8 mouse cellular contexts compared by ENCODE assay signal in genomic region chr17:57246663-57247392, GRCm38 (mm10). TPM values are rescaled to one million over a fixed set of nuclear protein-coding genes. Genes with fewer than 3 reads are reported as not detected.
DNase-seq lines count a peak whose midpoint lies in the region; ATAC-seq and TF ChIP-seq lines count a peak whose summit lies in the region.

No protein-coding gene starts in this region.

- H3K79me2 ChIP-seq in C2C12 (ENCODE audit: control insufficient read depth, insufficient read depth) = peaks cover 26% of the 10 kb centered on the region

- H3K9me3 ChIP-seq in heart, embryonic 12.5 days (replicated peaks) = no peaks in the 10 kb centered on the region
- H3K9me3 ChIP-seq in limb, embryonic 10.5 days (replicated peaks) = no peaks in the 10 kb centered on the region
- no peaks in the 10 kb centered on the region for H3K9me3 ChIP-seq in neural tube, embryonic 13.5 days

- peaks cover 29% of the 10 kb centered on the region for H3K36me3 ChIP-seq in heart, embryonic 12.5 days
- peaks cover 3% of the 10 kb centered on the region for H3K36me3 ChIP-seq in C2C12 (ENCODE audit: control insufficient read depth, insufficient read depth)
- H3K36me3 ChIP-seq in limb, embryonic 10.5 days = peaks cover 30% of the 10 kb centered on the region
- H3K36me3 ChIP-seq in neural tube, embryonic 13.5 days = peaks cover 19% of the 10 kb centered on the region

- peak overlapping the region; percentile 66 for H3K4me3 ChIP-seq in heart, embryonic 12.5 days
- H3K4me3 ChIP-seq in C2C12 (ENCODE audit: insufficient read depth, poor library complexity, severe bottlenecking) = peak overlapping the region; percentile 70
- H3K4me3 ChIP-seq in limb, embryonic 10.5 days = peak overlapping the region; percentile 70
- peak overlapping the region; percentile 60 for H3K4me3 ChIP-seq in neural tube, embryonic 13.5 days

- intact Hi-C loops in heart, postnatal 14 days (cut with DNase I) = loop anchor here (5.0 to 10.0 kb wide), 2 partner anchors 235 to 252 kb away; partner anchors contain the start of genes Alkbh7, Clpp, Gm17949 and Gtf2f1

- peak overlapping the region; percentile 83 for H3K4me2 ChIP-seq in heart, embryonic 12.5 days
- peak overlapping the region; percentile 76 for H3K4me2 ChIP-seq in neural tube, embryonic 13.5 days

- peak overlapping the region; percentile 96 for H3ac ChIP-seq in C2C12 (ENCODE audit: control insufficient read depth, insufficient read length, low read depth)

- H3K27me3 ChIP-seq in heart, embryonic 12.5 days (replicated peaks) = no peaks in the 10 kb centered on the region
- H3K27me3 ChIP-seq in C2C12 (ENCODE audit: control insufficient read depth, insufficient read depth, insufficient read length) = no peaks in the 10 kb centered on the region
- H3K27me3 ChIP-seq in limb, embryonic 10.5 days (ENCODE audit: low read depth, poor library complexity, severe bottlenecking) = no peaks in the 10 kb centered on the region
- no peaks in the 10 kb centered on the region for H3K27me3 ChIP-seq in neural tube, embryonic 13.5 days

- 4% methylated on average over 18 of the region's 18 CpGs for WGBS in heart, embryonic 12.5 days
- WGBS in limb, embryonic 10.5 days = 7% methylated on average over 18 of the region's 18 CpGs
- 3% methylated on average over 18 of the region's 18 CpGs for WGBS in neural tube, embryonic 13.5 days

- no peak for TF ChIP-seq CTCF in C2C12 (IDR thresholded peaks at IDR 0.05; ENCODE audit: control insufficient read depth, insufficient read depth, insufficient read length)

- ATAC-seq in heart, embryonic 12.5 days (ENCODE audit: insufficient number of reproducible peaks, low FRiP score) = no peak
- ATAC-seq in neural tube, embryonic 13.5 days (ENCODE audit: low read depth) = peak; percentile 4
- no peak for ATAC-seq in granulocyte monocyte progenitor cell, adult 5-6 weeks (replicated peaks; ENCODE audit: poor library complexity, severe bottlenecking)

- H3K9ac ChIP-seq in heart, embryonic 12.5 days = peak overlapping the region; percentile 68
- peak overlapping the region; percentile 82 for H3K9ac ChIP-seq in neural tube, embryonic 13.5 days

- no peak for DNase-seq in heart, postnatal 14 days
- peak; percentile 90 for DNase-seq in embryo, embryonic 11 days
- DNase-seq in limb, embryonic 10.5 days (ENCODE audit: low spot score) = peak; percentile 33
- no peak for DNase-seq in right cerebral cortex, adult 2 months (ENCODE audit: low spot score in 2 of 2)

- peak overlapping the region; percentile 77 for H3K27ac ChIP-seq in heart, embryonic 12.5 days (ENCODE audit: poor library complexity, severe bottlenecking)
- peak overlapping the region; percentile 95 for H3K27ac ChIP-seq in limb, embryonic 10.5 days
- peak overlapping the region; percentile 96 for H3K27ac ChIP-seq in neural tube, embryonic 13.5 days (replicated peaks)

- peaks cover 17% of the 10 kb centered on the region for H3K4me1 ChIP-seq in heart, embryonic 12.5 days (replicated peaks)
- peaks cover 32% of the 10 kb centered on the region for H3K4me1 ChIP-seq in limb, embryonic 10.5 days
- H3K4me1 ChIP-seq in neural tube, embryonic 13.5 days (replicated peaks) = peaks cover 39% of the 10 kb centered on the region

- H3K79me3 ChIP-seq in C2C12 (ENCODE audit: low read depth) = peaks cover 19% of the 10 kb centered on the region

TF ChIP-seq in C2C12, 6 proteins besides CTCF, POLR2A, EP300 and RAD21:
- TF ChIP-seq USF1 (IDR thresholded peaks at IDR 0.05; ENCODE audit: low read depth) (no peak), MYOG (IDR thresholded peaks at IDR 0.05; ENCODE audit: control insufficient read depth, extremely low read depth, insufficient read length) (no peak), MYOD1 (IDR thresholded peaks at IDR 0.05; ENCODE audit: control insufficient read depth, insufficient read length, low read depth) (no peak), FOSL1 (IDR thresholded peaks at IDR 0.05; ENCODE audit: insufficient read depth, low read length, poor library complexity, severe bottlenecking) (no peak), CEBPB (IDR thresholded peaks at IDR 0.05; ENCODE audit: low read depth) (no peak), MAX (IDR thresholded peaks at IDR 0.05) (no peak)

RNA-seq across cellular contexts. Expression of gene Gpr108, which starts 1.4 kb away (rescaled TPM):
- polyA plus RNA-seq in heart, embryonic 12.5 days (2016; fragmentation: Nextera tagmentation; extraction: Ambion mirVana) = 24.9 and 27.4 TPM in 2 replicates
- 10 to 100 TPM; 25.9 to 26.8 TPM for total RNA-seq in heart, postnatal 14 days (2021)
- 24.7 TPM for polyA plus RNA-seq in C2C12 (2012; fragmentation: generic; extraction: Trizol)
- polyA plus RNA-seq in limb, embryonic 10.5 days (2016; fragmentation: Nextera tagmentation; extraction: Ambion mirVana) = 24.7 and 26.7 TPM in 2 replicates
- 23.8 and 24.8 TPM in 2 replicates for polyA plus RNA-seq in neural tube, embryonic 13.5 days (2015; fragmentation: Nextera tagmentation; extraction: Ambion mirVana)
- total RNA-seq in granulocyte monocyte progenitor cell, adult 5-6 weeks (2014; fragmentation: Nextera tagmentation) = 26.6 and 27.2 TPM in 2 replicates
- total RNA-seq in granulocyte monocyte progenitor cell, adult 5-6 weeks (2017) = 18.9 and 20.9 TPM in 2 replicates

RNA-seq across cellular contexts. Expression of gene Trip10, which starts 2.4 kb away (rescaled TPM):
- 41.6 and 45.4 TPM in 2 replicates for polyA plus RNA-seq in heart, embryonic 12.5 days (2016; fragmentation: Nextera tagmentation; extraction: Ambion mirVana)
- 10 to 100 TPM; 72.3 to 77.5 TPM for total RNA-seq in heart, postnatal 14 days (2021)
- 45.7 TPM for polyA plus RNA-seq in C2C12 (2012; fragmentation: generic; extraction: Trizol)
- 34.7 and 42.9 TPM in 2 replicates for polyA plus RNA-seq in limb, embryonic 10.5 days (2016; fragmentation: Nextera tagmentation; extraction: Ambion mirVana)
- 14.7 and 15.4 TPM in 2 replicates for polyA plus RNA-seq in neural tube, embryonic 13.5 days (2015; fragmentation: Nextera tagmentation; extraction: Ambion mirVana)
- 8.3 and 9.9 TPM in 2 replicates for total RNA-seq in granulocyte monocyte progenitor cell, adult 5-6 weeks (2014; fragmentation: Nextera tagmentation)
- total RNA-seq in granulocyte monocyte progenitor cell, adult 5-6 weeks (2017) = 5.6 and 8.6 TPM in 2 replicates

RNA-seq across cellular contexts. Expression of gene C3, which starts 18.9 kb away (rescaled TPM):
- 0.87 and 2.6 TPM in 2 replicates for polyA plus RNA-seq in heart, embryonic 12.5 days (2016; fragmentation: Nextera tagmentation; extraction: Ambion mirVana)
- total RNA-seq in heart, postnatal 14 days (2021) = 10 to 100 TPM; 47.9 to 65.0 TPM
- polyA plus RNA-seq in C2C12 (2012; fragmentation: generic; extraction: Trizol) = 0.01 TPM
- polyA plus RNA-seq in limb, embryonic 10.5 days (2016; fragmentation: Nextera tagmentation; extraction: Ambion mirVana) = 0.03 and 0.15 TPM in 2 replicates
- polyA plus RNA-seq in neural tube, embryonic 13.5 days (2015; fragmentation: Nextera tagmentation; extraction: Ambion mirVana) = 1.6 and 1.9 TPM in 2 replicates
- total RNA-seq in granulocyte monocyte progenitor cell, adult 5-6 weeks (2014; fragmentation: Nextera tagmentation) = 59.6 and 67.4 TPM in 2 replicates
- 146 and 183 TPM in 2 replicates for total RNA-seq in granulocyte monocyte progenitor cell, adult 5-6 weeks (2017)

RNA-seq across cellular contexts. Expression of gene Vav1, which starts 32.1 kb away (rescaled TPM):
- polyA plus RNA-seq in heart, embryonic 12.5 days (2016; fragmentation: Nextera tagmentation; extraction: Ambion mirVana) = 1.6 and 1.7 TPM in 2 replicates
- total RNA-seq in heart, postnatal 14 days (2021) = 1 to 10 TPM; 2.2 to 5.5 TPM
- not detected for polyA plus RNA-seq in C2C12 (2012; fragmentation: generic; extraction: Trizol)
- 1.1 and 1.3 TPM in 2 replicates for polyA plus RNA-seq in limb, embryonic 10.5 days (2016; fragmentation: Nextera tagmentation; extraction: Ambion mirVana)
- polyA plus RNA-seq in neural tube, embryonic 13.5 days (2015; fragmentation: Nextera tagmentation; extraction: Ambion mirVana) = 1.5 and 1.8 TPM in 2 replicates
- 139 and 141 TPM in 2 replicates for total RNA-seq in granulocyte monocyte progenitor cell, adult 5-6 weeks (2014; fragmentation: Nextera tagmentation)
- 284 and 301 TPM in 2 replicates for total RNA-seq in granulocyte monocyte progenitor cell, adult 5-6 weeks (2017)

RNA-seq across cellular contexts. Expression of gene Tnfsf14, which starts 52.9 kb away (rescaled TPM):
- 0.11 and 0.46 TPM in 2 replicates for polyA plus RNA-seq in heart, embryonic 12.5 days (2016; fragmentation: Nextera tagmentation; extraction: Ambion mirVana)
- total RNA-seq in heart, postnatal 14 days (2021) = under 1 TPM in 1 of 2 experiments, not detected in 1; 0.22 TPM
- polyA plus RNA-seq in C2C12 (2012; fragmentation: generic; extraction: Trizol) = not detected
- 0.15 TPM in 2 replicates for polyA plus RNA-seq in limb, embryonic 10.5 days (2016; fragmentation: Nextera tagmentation; extraction: Ambion mirVana)
- not detected in 2 replicates for polyA plus RNA-seq in neural tube, embryonic 13.5 days (2015; fragmentation: Nextera tagmentation; extraction: Ambion mirVana)
- total RNA-seq in granulocyte monocyte progenitor cell, adult 5-6 weeks (2014; fragmentation: Nextera tagmentation) = 6.4 and 7.6 TPM in 2 replicates
- total RNA-seq in granulocyte monocyte progenitor cell, adult 5-6 weeks (2017) = 5.2 and 5.8 TPM in 2 replicates

Comparison
In these comparisons a context has a peak if more than half of its experiments do, and no peak if none do; other contexts are left out.
1. DNase-seq: peak in embryo, embryonic 11 days (single experiment) and limb, embryonic 10.5 days (single experiment); none in heart, postnatal 14 days (0 of 2) and right cerebral cortex, adult 2 months (0 of 2).
2. Peak in every context shown above with its lines, with median percentiles within 50 percentile points of each other: H3K27ac ChIP-seq and H3K4me3 ChIP-seq.